Mouse (Mus musculus): Measurements from ENCODE around the gene Slc25a53.
A peak's percentile ranks its signal among the peaks of the same experiment; 100 is the strongest.
"Not testable (repeated sequence)": the region's sequence is repeated elsewhere in the genome, so short reads cannot be mapped to it uniquely, and the experiment has no call there.

Slc25a53 gene

GRCm38 (mm10) chrX:137038000-137038483 is at the start of gene Slc25a53:
Gene Slc25a53, minus strand, starts transcription at chrX:137038302.
- DNase-seq (ENCODE audit: low spot score in 2 of 2), result peak; percentile 68 to 70

GRCm38 (mm10) chrX:137063202-137063601 is 25.1 kb upstream of the Slc25a53 start:
- peak; percentile 11 to 16 for DNase-seq (ENCODE audit: low spot score in 2 of 2)

- DNase-seq (ENCODE audit: low spot score in 2 of 2), result peak; percentile 41 to 45
These were observed 11.5 kb upstream of the Slc25a53 start, which contains the start of gene Fam199x for GRCm38 (mm10) chrX:137049425-137050225. Gene Fam199x, plus strand, starts transcription at chrX:137049594.

GRCm38 (mm10) chrX:137049060-137049424 is 10.9 kb upstream of the Slc25a53 start:
- DNase-seq (ENCODE audit: low spot score in 2 of 2), result no peak

- no peak for DNase-seq (ENCODE audit: low spot score in 2 of 2)
These were observed 400 bp upstream of the Slc25a53 start for GRCm38 (mm10) chrX:137038502-137038901.

GRCm38 (mm10) chrX:137037470-137037999 is 567 bp downstream of the Slc25a53 start:
- no peak for DNase-seq (ENCODE audit: low spot score in 2 of 2)

GRCm38 (mm10) chrX:137034322-137034721 is 3.8 kb downstream of the Slc25a53 start:
- DNase-seq (ENCODE audit: low spot score in 2 of 2), result no peak

- DNase-seq (ENCODE audit: low spot score in 2 of 2), result no peak
These were observed 6.4 kb downstream of the Slc25a53 start for GRCm38 (mm10) chrX:137031726-137032125.

GRCm38 (mm10) chrX:137030916-137031315 is 7.2 kb downstream of the Slc25a53 start:
- no peak for DNase-seq (ENCODE audit: low spot score in 2 of 2)

GRCm38 (mm10) chrX:137019310-137019709 is 18.8 kb downstream of the Slc25a53 start:
- no peak for DNase-seq (ENCODE audit: low spot score in 2 of 2)

GRCm38 (mm10) chrX:137017668-137018067 is 20.4 kb downstream of the Slc25a53 start:
- DNase-seq (ENCODE audit: low spot score in 2 of 2), result no peak

GRCm38 (mm10) chrX:137015099-137015709 is 22.9 kb downstream of the Slc25a53 start:
- no peak for DNase-seq (ENCODE audit: low spot score in 2 of 2)

- DNase-seq (ENCODE audit: low spot score in 2 of 2), result no peak
These were observed 41.8 kb downstream of the Slc25a53 start for GRCm38 (mm10) chrX:136996256-136996655.

- DNase-seq (ENCODE audit: low spot score in 2 of 2), result no peak
These were observed 44.5 kb downstream of the Slc25a53 start for GRCm38 (mm10) chrX:136993641-136994040.

- DNase-seq (ENCODE audit: low spot score in 2 of 2), result peak; percentile 84
These were observed 45.0 kb downstream of the Slc25a53 start, which contains the start of gene Zcchc18 for GRCm38 (mm10) chrX:136992978-136993547. Gene Zcchc18, plus strand, starts transcription at chrX:136993155.

GRCm38 (mm10) chrX:136992191-136992965 is 45.7 kb downstream of the Slc25a53 start:
- DNase-seq (ENCODE audit: low spot score in 2 of 2), result no peak

GRCm38 (mm10) chrX:136991274-136991673 is 46.8 kb downstream of the Slc25a53 start:
- DNase-seq (ENCODE audit: low spot score in 2 of 2), result no peak

- no peak for DNase-seq (ENCODE audit: low spot score in 2 of 2)
These were observed 52.1 kb downstream of the Slc25a53 start for GRCm38 (mm10) chrX:136986039-136986438.

- no peak for DNase-seq (ENCODE audit: low spot score in 2 of 2)
These were observed 59.5 kb downstream of the Slc25a53 start for GRCm38 (mm10) chrX:136978616-136979015.

- peak; percentile 44 to 82 for DNase-seq (ENCODE audit: low spot score in 2 of 2)
These were observed 61.5 kb downstream of the Slc25a53 start, which contains the start of the genes Tmsb15l and Tmsb15b1 for GRCm38 (mm10) chrX:136976424-136977084. Gene Tmsb15l, minus strand, starts transcription at chrX:136976869. Gene Tmsb15b1, minus strand, starts transcription at chrX:136976874.

GRCm38 (mm10) chrX:136975397-136975796 is 62.7 kb downstream of the Slc25a53 start, which contains the start of gene Tmsb15b2:
Gene Tmsb15b2, minus strand, starts transcription at chrX:136975497.
- DNase-seq (ENCODE audit: low spot score in 2 of 2), result not testable (repeated sequence)

Data from right cerebral cortex, postnatal 36 days (tissue).